Mouse (Mus musculus) adrenal gland, adult (tissue): ENCODE measurements around the gene Dhx16.
"Not testable (repeated sequence)": the region's sequence is repeated elsewhere in the genome, so short reads cannot be mapped to it uniquely, and the experiment has no call there.

Experiments used
- DNase-seq, 2 experiments: peaks; one replicate each; pipeline ENCODE4 v3.0.0; 2022 to 2023; ENCODE audit warnings: low spot score in 1 of 2; ENCODE audit not compliant: inconsistent age in 2 of 2

The Dhx16 gene

DNA sequence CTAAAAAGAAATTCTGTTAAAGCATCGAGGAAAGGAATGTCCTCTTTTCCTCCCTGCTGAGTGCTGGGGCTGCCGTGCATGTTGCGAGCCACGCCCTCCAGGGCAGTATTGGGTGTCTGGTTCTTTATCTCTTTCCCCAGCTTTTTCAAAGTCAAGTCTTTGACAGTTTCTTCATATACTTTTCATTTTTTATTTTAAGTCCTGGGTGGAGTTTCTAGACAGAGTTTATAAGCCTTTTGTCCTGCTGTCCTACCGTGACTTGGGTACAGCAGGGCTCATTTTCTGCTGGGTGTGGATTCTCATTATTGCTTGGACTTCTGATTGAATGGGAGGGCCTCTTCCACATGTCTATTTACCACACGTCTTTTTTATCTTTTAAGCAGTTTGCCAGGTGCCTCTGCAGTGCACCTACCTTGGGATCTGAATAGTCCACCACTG is 40.3 kb downstream of the Dhx16 start:
- DNase-seq, result peak in 1 of 2 experiments; percentile 67

DNA sequence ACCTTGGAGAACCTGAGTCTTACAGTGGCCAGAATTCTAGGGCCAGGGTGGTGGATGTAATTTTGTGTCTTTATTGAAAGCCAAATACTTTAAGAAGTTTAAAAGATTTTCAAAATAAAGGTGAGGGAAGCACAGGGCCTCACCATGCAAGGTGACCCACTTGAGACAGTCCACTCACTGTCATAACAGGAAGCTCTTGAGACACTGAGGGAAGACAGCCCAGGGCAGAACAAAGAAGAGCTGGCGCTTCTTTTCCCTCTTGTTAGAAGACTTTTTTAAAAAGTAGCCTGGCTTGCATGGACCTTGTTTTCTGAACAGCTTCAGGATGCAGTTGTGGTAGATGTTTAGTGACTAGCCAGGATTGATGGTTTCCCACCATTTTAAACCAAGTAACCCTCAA is 40.8 kb downstream of the Dhx16 start:
- DNase-seq, result peak in 1 of 2 experiments; percentile 58

DNA sequence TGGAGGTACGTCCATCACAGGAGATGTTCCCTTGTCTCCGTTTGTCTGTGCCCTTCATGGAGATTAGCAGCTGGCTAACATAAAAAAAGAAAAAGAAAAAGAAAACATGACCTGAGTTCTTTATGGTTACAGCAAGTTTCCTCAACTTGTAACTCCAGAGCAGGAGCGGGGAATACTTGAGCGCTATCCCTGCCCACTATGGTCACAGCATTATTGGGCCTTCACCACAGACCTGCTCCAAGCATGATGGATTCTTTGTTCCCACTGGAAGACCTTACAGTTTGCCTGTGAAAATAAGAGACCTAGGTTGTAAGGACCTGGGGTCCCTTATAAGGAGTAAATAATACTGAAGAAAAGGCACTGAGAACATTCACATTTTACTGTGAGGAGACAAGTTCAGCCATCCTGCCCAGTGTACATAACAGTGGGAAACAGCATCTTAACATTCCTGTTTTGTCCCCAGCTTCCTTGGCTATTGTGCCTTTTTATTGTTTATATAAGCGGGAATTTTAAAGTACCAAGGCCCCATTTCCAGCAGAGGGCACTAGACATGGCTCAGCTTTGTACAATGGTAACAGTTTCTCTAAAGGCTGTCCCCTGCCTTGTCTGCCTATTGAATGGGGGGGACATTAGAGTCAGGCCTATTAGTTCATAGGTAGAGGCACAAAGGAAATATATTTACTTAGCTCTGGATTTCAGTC is 41.4 kb downstream of the Dhx16 start:
- DNase-seq, result peak in 1 of 2 experiments; percentile 77

DNA sequence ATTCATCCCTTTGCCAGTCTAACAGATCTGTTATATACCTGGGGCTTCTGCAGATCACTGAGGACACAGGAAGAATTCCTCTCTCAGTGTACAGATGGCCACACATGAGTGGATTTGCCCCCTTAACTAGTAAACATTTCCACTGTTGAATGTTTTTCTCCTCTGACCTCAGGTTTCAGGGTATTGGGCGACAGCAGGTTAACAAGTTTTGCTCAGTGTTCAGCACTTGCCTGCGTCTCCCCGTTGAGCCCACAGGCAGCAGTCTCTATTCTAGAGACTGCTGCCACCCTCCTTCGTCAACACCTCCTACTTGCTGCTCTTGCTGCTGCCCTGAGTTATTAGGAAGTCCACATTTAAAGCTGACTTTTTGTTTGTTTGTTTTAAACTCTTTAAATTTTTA is 42.1 kb downstream of the Dhx16 start:
- no peak for DNase-seq

DNA sequence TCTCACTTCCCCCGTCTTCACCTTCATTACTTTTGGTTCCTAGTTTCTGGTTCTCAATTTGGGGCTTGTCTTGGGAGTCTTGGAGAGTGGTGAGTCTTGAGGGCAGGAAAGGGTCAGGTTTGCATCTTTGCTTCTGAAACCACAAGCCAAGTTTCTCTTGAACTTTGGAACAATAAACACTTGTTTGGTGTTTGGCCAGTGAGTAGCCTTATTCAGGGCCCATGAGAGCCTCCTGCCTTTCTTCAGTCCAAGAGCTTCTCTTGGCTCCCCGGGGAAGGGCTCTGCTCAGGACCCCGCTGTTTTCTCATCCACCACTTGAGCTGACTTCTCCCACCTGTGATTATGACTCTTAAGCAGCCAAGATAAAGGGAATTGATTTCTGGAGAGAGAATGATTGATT is 42.9 kb downstream of the Dhx16 start:
- DNase-seq, result no peak

DNA sequence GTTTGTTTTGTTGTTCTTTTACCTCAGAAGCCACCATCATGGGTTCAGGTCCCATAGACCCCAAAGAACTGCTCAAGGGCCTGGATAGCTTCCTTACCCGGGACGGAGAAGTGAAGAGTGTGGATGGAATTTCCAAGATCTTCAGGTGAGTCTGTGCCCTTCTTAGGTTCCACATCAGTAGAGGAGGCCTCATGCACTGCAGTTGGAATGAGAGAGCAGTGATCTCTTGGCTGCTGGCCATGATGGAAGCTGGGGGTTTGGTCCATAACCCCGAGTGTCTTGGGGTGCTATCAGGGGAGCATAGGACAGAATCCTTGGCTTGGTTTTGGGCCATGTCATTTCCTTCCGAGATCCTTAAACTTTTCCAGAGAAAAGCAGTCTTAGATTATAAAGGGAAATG is 43.7 kb downstream of the Dhx16 start:
- no peak for DNase-seq

DNA sequence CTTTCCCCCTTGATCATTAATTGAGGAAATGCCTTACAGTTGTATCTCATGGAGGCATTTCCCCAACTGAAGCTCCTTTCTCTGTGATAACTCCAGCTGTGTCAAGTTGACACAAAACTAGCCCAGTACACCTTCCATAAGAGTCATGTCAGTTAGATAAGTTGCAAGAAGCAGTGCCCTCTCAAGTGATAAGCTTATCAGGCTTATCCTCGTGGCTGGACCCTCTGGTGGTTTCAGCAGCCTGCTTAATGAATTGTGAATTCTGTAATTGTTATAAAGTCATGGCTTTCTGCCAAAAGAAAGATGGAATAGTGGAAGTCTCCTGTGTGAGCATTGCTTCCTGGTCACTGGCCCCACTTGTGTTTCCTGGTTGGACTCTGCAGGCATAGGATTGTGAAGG is 47.9 kb downstream of the Dhx16 start:
- no peak for DNase-seq

DNA sequence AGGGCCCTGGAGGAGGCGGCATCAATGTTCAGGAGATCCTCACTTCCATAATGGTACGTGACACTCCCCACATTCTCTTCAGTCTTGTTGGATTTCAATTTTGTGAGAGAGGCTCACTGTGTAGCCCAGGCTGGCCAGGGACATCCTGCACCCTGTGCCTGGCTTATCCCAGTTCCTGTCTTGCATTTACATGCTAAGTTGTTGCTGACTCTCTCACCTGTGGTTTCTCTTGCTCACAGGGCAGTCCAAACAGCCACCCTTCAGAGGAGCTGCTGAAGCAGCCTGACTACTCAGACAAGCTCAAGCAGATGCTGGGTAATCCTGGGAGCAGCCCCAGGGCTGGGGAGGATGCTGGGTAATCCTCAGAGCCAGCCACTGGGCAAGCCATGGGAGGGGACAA is 49.9 kb downstream of the Dhx16 start:
- no peak for DNase-seq

DNA sequence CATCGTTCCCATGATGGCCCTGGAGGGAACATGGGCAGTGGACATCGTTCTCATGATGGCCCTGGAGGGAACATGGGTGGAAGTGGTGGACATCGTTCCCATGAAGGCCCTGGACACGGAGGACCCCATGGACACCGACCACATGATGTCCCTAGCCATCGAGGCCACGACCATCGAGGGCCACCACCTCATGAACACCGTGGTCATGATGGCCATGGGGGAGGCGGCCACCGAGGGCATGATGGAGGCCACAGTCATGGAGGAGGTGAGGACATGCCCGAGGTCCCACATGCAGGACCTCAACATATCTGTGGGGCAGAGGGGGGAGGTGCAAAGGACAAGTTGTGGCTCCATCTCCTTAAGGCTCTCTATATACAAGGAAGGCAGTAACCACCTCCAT is 51.0 kb downstream of the Dhx16 start:
- DNase-seq, result no peak

DNA sequence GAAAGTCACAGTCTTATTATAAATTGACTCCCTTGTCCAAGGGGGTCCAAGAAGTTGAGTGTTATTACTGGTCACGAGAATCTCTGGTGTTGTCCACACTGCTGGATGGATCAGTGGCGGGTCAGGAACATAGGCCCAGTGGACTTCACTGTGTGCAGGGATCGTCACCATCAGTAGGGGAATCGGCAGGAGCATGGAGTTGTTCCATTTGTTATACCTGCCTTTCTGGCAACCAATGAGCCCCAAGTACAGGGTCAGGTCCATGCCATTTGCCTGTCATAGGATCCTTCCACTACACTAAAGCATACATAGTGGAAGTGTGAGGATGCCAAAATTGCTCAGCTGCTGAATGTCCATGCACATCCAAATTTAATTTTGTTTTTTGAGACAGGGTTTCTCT is 53.0 kb downstream of the Dhx16 start:
- DNase-seq, result peak in 1 of 2 experiments; percentile 17

DNA sequence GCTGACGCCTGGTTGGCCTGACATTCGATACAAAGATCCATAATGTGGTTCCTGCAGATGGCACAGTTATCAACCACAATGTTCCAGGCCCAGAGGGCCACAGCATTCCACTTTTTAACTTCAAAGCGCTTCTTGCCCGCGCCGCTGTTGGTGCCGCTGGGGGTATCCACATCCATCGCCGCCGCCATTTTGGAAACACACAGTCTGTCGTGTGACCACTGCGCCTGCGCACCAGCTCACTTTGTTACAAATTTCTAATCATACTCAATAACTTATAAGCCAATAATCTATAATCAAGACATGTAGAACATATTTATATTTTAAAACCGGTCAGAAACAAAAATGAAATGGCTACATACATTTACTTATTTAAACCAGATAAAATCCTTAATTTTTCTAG is 56.1 kb downstream of the Dhx16 start:
- DNase-seq, result not testable (repeated sequence)

DNA sequence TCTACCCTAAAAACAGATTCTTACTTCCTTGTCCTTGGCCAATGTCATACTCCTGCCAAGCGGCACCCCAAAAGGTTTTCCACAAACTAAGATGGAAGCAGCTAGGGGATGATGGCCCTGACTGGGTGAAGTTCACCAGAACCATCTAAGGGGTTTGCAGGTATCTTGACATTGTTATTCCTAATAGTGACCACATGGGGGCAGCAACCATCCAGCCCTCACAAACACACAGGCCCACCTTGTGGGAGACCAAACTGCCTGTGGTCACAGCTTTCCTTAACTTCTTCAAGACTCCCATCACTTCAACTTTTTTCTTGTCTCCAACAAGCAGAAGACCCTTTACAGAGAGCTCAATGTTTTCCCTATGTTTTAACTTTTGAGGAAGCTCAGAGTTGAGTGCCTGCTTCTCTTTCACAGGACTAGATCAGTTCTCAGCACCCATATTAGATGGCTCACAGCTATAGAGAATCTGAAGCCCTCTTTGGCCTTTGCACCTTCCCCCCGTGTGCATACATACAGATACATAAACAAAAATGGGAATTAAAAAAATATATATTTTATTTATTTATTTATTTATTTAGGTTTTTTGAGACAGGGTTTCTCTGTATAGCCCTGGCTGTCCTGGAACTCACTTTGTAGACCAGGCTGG is 58.2 kb downstream of the Dhx16 start:
- DNase-seq, result peak; percentile 49 to 79

DNA sequence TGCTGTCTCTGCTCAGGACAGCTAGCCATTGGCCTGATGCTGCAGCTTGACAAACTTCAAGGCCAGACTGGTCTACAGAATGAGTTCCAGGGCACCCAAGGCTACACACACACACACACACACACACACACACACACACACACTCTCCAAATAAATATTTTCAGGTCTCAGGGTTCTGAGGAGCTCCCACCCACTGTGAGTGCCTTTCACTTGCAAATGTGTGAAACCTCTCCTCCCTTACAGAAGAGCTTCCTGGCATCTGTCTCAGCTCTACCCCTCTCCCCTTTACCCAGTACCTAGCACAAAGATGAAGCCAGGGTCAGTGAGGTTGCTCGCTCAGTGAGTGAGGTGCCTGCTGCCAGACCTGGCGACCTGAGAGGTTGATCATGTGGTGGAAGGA is 59.5 kb downstream of the Dhx16 start:
- no peak for DNase-seq

DNA sequence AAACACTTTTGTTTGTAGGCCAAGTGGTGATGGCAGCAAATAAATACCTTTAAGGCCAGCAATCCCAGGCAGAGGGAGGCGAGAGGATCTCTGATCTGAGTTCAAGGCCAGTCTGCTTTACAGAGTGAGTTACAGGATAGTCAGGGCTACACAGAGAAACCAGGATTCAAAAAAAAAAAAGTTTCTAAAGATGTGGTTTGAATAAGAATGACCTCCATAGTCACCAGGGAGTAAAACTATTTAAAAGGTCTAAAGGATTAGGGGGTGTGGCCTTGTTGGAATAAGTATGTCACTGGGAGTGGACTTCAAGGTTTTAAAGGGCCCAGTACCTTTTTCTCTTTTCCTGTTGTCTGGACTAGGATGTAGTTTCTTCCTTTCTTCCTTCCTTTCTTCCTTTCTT is 60.3 kb downstream of the Dhx16 start:
- DNase-seq, result no peak
